Mouse (Mus musculus) kidney, adult 2 months (tissue): ENCODE data around the gene Atp12a.

ENCODE experiments used
- CTCF ChIP-seq: fragments of 200-500 bp; conservative IDR thresholded peaks from 2 replicates; pipeline ENCODE4 v1.5.1; 2011; ENCODE audit warnings: low read depth, mild to moderate bottlenecking, control low read depth, low read length, moderate library complexity, mixed read lengths; ENCODE audit not compliant: insufficient read depth, insufficient read length
- POLR2A ChIP-seq: fragments of 200-500 bp; IDR thresholded peaks from one replicate; pipeline ENCODE4 v1.6.1; 2011; ENCODE audit warnings: low read depth, low read length, control low read depth

GRCm38 (mm10) chr14:56354803-56355202 is 10.1 kb upstream of the Atp12a start:
- TF ChIP-seq CTCF (no peak), POLR2A (no peak)
